Mouse (Mus musculus): ENCODE measurements around the gene Pdcd4.
A peak's percentile ranks its signal among the peaks of the same experiment; 100 is the strongest.
"Not testable (repeated sequence)": the region's sequence is repeated elsewhere in the genome, so short reads cannot be mapped to it uniquely, and the experiment has no call there.

The Pdcd4 gene

GRCm38 (mm10) chr19:53899941-53900610 lies 8.0 kb downstream of the Pdcd4 start:
- no peak for DNase-seq (ENCODE audit: low spot score in 2 of 2)

- DNase-seq (ENCODE audit: low spot score in 2 of 2), result no peak
These were observed 10.1 kb downstream of the Pdcd4 start for GRCm38 (mm10) chr19:53901931-53902738.

- DNase-seq (ENCODE audit: low spot score in 2 of 2), result peak; percentile 94 to 96
These were observed 10.9 kb downstream of the Pdcd4 start for GRCm38 (mm10) chr19:53902739-53903487.

- peak; percentile 59 to 62 for DNase-seq (ENCODE audit: low spot score in 2 of 2)
These were observed 11.7 kb downstream of the Pdcd4 start for GRCm38 (mm10) chr19:53903507-53904321.

- DNase-seq (ENCODE audit: low spot score in 2 of 2), result no peak
These were observed 12.9 kb downstream of the Pdcd4 start for GRCm38 (mm10) chr19:53904833-53905480.

- no peak for DNase-seq (ENCODE audit: low spot score in 2 of 2)
These were observed 14.1 kb downstream of the Pdcd4 start for GRCm38 (mm10) chr19:53906033-53906702.

- not testable (repeated sequence) for DNase-seq (ENCODE audit: low spot score in 2 of 2)
These were observed 14.7 kb downstream of the Pdcd4 start for GRCm38 (mm10) chr19:53906703-53907070.

- no peak for DNase-seq (ENCODE audit: low spot score in 2 of 2)
These were observed 22.9 kb downstream of the Pdcd4 start for GRCm38 (mm10) chr19:53914950-53915349.

GRCm38 (mm10) chr19:53919541-53919940 lies 27.5 kb downstream of the Pdcd4 start:
- DNase-seq (ENCODE audit: low spot score in 2 of 2), result no peak

GRCm38 (mm10) chr19:53921996-53922395 lies 30.0 kb downstream of the Pdcd4 start:
- DNase-seq (ENCODE audit: low spot score in 2 of 2), result not testable (repeated sequence)

GRCm38 (mm10) chr19:53925338-53925751 lies 33.3 kb downstream of the Pdcd4 start:
- DNase-seq (ENCODE audit: low spot score in 2 of 2), result no peak

GRCm38 (mm10) chr19:53926705-53927104 lies 34.7 kb downstream of the Pdcd4 start:
- DNase-seq (ENCODE audit: low spot score in 2 of 2), result no peak

- DNase-seq (ENCODE audit: low spot score in 2 of 2), result no peak
These were observed 37.2 kb downstream of the Pdcd4 start for GRCm38 (mm10) chr19:53929218-53929617.

GRCm38 (mm10) chr19:53933050-53933449 lies 41.0 kb downstream of the Pdcd4 start:
- no peak for DNase-seq (ENCODE audit: low spot score in 2 of 2)

GRCm38 (mm10) chr19:53934046-53934445 lies 42.0 kb downstream of the Pdcd4 start:
- DNase-seq (ENCODE audit: low spot score in 2 of 2), result no peak

GRCm38 (mm10) chr19:53939467-53939866 lies 47.4 kb downstream of the Pdcd4 start:
- DNase-seq (ENCODE audit: low spot score in 2 of 2), result no peak

- DNase-seq (ENCODE audit: low spot score in 2 of 2), result no peak
These were observed 49.1 kb downstream of the Pdcd4 start for GRCm38 (mm10) chr19:53941139-53941538.

GRCm38 (mm10) chr19:53942342-53942741 lies 50.3 kb downstream of the Pdcd4 start:
- DNase-seq (ENCODE audit: low spot score in 2 of 2), result no peak

- DNase-seq (ENCODE audit: low spot score in 2 of 2), result peak; percentile 99
These were observed 52.1 kb downstream of the Pdcd4 start, which contains the start of the genes Shoc2 and Bbip1 for GRCm38 (mm10) chr19:53943802-53944785. Shoc2 (plus strand) TSS chr19:53944306. Bbip1 (minus strand) TSS chr19:53944627.

All from heart, adult 9 months (tissue).